Mouse (Mus musculus) kidney, embryonic 15.5 days (tissue): ENCODE data around the gene Nphp4. TPM values are rescaled to one million over a fixed set of nuclear protein-coding genes. Genes with fewer than 3 reads are reported as not detected.

Source experiments
- ATAC-seq: fragments of 200-750 bp; cut with Nextera tagmentation; replicated peaks from 2 replicates; pipeline ENCODE4 v1.8.0; 2017; ENCODE audit warnings: moderate TSS enrichment; ENCODE audit not compliant: low FRiP score
- H3K27ac ChIP-seq: fragments of 300-500 bp; sonication (generic); 2 replicates; pipeline ENCODE4 v1.5.1; 2015; ENCODE audit warnings: mild to moderate bottlenecking, inconsistent platforms
- H3K27me3 ChIP-seq: fragments of 300-500 bp; sonication (generic); 2 replicates; pipeline ENCODE4 v1.6.1; 2015; ENCODE audit warnings: inconsistent platforms
- H3K36me3 ChIP-seq: fragments of 300-500 bp; sonication (generic); 2 replicates; pipeline ENCODE4 v1.6.1; 2015; ENCODE audit warnings: inconsistent platforms
- H3K4me1 ChIP-seq: fragments of 300-500 bp; sonication (generic); 2 replicates; pipeline ENCODE4 v1.6.1; 2015; ENCODE audit warnings: inconsistent platforms
- H3K4me2 ChIP-seq: fragments of 300-500 bp; sonication (generic); 2 replicates; pipeline ENCODE4 v1.6.1; 2015; ENCODE audit warnings: moderate library complexity, mild to moderate bottlenecking, inconsistent platforms
- H3K4me3 ChIP-seq: fragments of 300-500 bp; sonication (generic); replicated peaks from 2 replicates; pipeline ENCODE4 v1.5.1; 2015; ENCODE audit warnings: mild to moderate bottlenecking, inconsistent platforms
- H3K9ac ChIP-seq: fragments of 300-500 bp; sonication (generic); 2 replicates; pipeline ENCODE4 v1.6.1; 2015; ENCODE audit warnings: mild to moderate bottlenecking, inconsistent platforms
- H3K9me3 ChIP-seq: fragments of 300-500 bp; sonication (generic); replicated peaks from 2 replicates; pipeline ENCODE4 v1.6.1; 2016; ENCODE audit warnings: inconsistent platforms
- WGBS: fragments of 180-500 bp; shearing (Covaris S2); methylation state at CpG from one replicate; pipeline ENCODE4 v1.1.7; 2015; ENCODE audit warnings: mixed read lengths; 5-methylcytosine and 5-hydroxymethylcytosine counted together
- polyA plus RNA-seq: library from polyadenylated mRNA; unstranded; fragments of >200 nt; fragmentation: Nextera tagmentation; extraction: Ambion mirVana; gene quantifications from 2 replicates; pipeline ENCODE4 v1.2.1, GENCODE M21; 2015

The Nphp4 gene
- 4.1 and 4.9 TPM in 2 replicates for polyA plus RNA-seq

DNA sequence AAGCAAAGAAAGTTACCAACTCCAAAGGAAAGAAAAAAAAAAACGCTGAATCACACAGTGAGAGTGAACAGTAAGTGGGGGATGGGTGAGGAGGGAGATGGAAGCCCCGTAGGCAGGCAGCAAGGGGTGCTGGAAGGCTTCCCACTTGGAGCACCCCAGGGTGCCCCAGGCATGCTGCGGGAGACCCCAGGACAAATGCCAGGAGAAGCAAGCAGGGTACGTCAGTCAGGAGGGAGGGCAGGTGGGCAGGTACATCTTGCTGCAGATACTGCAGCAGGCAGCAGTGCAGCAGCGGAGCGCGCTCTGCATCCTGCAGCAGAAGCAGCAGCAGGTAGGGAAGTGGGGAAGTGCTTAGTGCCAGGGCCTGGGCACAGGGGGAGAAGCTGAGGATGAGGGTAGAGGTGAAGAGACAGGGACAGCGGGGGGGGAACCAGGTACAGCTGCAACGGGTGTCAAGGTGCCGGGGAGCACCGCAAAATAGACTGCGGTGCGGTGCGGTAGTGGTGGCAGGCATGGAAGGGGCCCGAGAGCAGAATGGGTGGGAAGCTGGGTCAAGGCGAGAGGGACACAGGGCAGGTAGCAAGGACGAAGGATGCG is at the start of gene Nphp4:
Gene Nphp4, plus strand, starts transcription at position 280 of the 597 bp plus-strand sequence.
- peaks cover 12% of the 10 kb centered on the region; the same call in 1 of the 2 replicates for H3K9me3 ChIP-seq
- ATAC-seq = no peak
- 2% methylated on average over 18 of the region's 18 CpGs for WGBS
- H3K4me1 ChIP-seq = peaks cover 22% of the 10 kb centered on the region
- H3K9ac ChIP-seq = peak within 1 kb of the TSS; percentile 73
- H3K36me3 ChIP-seq = no peaks in the 10 kb centered on the region
- peaks cover 19% of the 10 kb centered on the region for H3K27me3 ChIP-seq
- H3K4me2 ChIP-seq = peak within 1 kb of the TSS; percentile 93
- peak within 1 kb of the TSS; percentile 90 for H3K4me3 ChIP-seq
- peak within 1 kb of the TSS; percentile 85 for H3K27ac ChIP-seq

DNA sequence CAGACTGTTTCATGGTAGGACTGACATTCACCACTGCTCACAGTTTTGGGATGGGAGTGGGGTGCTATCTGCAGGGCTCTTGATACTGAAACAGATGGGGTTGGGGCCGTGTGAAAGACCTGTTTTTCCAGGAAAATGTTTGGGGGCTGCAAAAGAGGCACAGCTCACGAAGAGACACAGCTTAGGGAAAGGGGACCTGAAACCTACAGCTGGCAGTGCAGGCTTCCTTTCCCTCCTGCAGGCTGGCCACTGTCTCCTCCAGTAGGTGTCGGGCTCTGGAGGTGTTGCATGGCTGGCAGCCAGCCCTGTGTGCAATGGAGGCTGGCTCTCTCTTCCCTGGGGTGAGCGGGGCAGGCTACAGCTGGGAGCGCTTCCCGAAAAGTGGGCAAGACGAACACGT is 48.2 kb upstream of the Nphp4 start:
- Histone ChIP-seq H3K4me1 (peaks cover 4% of the 10 kb centered on the region; the same call in 1 of the 2 replicates), H3K4me2 (no peak overlapping the region), H3K27me3 (no peaks in the 10 kb centered on the region; the same call in 1 of the 2 replicates), H3K9me3 (0 out of 2 replicates have a peak, but pooled peaks cover 3% of the 10 kb centered on the region), H3K36me3 (no peaks in the 10 kb centered on the region), H3K9ac (no peak overlapping the region), H3K27ac (no peak overlapping the region), H3K4me3 (no peak overlapping the region)
- no peak for ATAC-seq
- WGBS = 62% methylated on average over 8 of the region's 8 CpGs

DNA sequence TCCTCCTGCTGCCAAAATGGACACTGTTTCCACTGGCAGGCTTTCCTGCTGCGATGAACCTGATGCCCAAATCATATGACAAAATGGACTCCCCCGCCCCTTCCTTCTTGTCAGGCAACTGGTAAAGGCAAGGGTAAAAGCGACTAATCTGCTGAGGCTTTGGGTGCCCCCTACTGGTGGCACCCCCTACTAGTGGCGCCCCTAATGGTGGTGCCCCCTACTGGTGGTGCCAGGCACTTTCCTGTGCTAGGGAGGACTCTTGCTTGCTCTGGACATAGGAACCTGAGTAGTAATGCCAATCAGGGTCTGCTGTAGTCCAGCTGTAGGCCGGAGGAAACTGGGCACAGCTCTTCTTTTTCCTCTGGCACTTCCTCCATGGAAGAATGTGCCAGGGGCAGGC is 44.2 kb upstream of the Nphp4 start:
- H3K9me3 ChIP-seq = no peaks in the 10 kb centered on the region
- ATAC-seq = no peak
- no peak overlapping the region for H3K4me2 ChIP-seq
- WGBS = 60% methylated on average over 5 of the region's 5 CpGs
- H3K36me3 ChIP-seq = no peaks in the 10 kb centered on the region
- peaks cover 4% of the 10 kb centered on the region for H3K27me3 ChIP-seq
- H3K27ac ChIP-seq = no peak overlapping the region
- no peak overlapping the region for H3K4me3 ChIP-seq
- no peak overlapping the region for H3K9ac ChIP-seq
- H3K4me1 ChIP-seq = peaks cover 12% of the 10 kb centered on the region

DNA sequence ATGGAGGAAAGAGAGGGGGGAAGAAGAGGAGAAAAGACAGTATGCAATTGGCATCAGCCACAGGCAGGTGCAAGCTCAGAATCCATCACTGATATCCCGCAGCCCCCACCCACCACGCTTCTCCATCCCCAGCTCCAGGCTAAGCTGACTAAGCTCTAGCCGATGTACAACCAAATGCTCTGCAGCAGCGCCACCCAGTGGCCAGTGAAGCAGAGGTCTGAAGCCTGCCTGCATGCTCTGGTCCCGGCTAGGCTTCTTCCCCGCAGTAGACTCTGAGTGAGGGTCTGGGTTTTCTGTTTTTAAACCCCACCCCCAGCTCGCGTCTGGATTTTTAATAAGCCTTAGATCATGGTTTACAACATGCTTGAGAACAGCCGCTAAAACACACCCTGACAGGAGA is 41.7 kb upstream of the Nphp4 start:
- peak overlapping the region; percentile 8; the same call in 1 of the 2 replicates for H3K4me3 ChIP-seq
- WGBS = 2% methylated on average over 9 of the region's 9 CpGs

DNA sequence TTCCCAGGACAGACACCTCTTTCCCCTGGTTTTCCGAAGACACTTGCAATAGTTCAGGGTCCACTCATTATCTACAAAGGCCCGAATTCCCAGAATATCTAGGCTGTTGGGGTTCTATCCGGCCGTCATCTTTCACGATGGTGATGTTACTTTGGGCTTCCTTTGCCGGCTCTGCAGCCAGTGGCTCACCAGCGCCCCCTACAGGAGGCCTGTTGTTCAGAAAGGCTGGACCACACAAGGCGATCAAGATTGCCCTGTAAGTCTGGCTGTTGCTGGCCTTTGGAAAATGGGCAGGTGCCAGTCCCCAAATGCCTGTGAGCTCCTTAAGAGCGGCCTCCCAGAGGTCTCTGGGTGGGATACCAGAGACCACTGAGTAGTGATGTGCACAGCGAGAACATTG is 41.3 kb upstream of the Nphp4 start:
- Histone ChIP-seq H3K4me2 (peak overlapping the region; percentile 51), H3K4me3 (peak overlapping the region; percentile 8; the same call in 1 of the 2 replicates)
- ATAC-seq = peak; percentile 50; the same call in 1 of the 2 replicates

More for the DNA sequence above, 41.7 kb upstream of the Nphp4 start:
- no peaks in the 10 kb centered on the region for H3K36me3 ChIP-seq
- H3K9me3 ChIP-seq = no peaks in the 10 kb centered on the region
- H3K9ac ChIP-seq = no peak overlapping the region
- H3K4me1 ChIP-seq = peaks cover 9% of the 10 kb centered on the region
- H3K27me3 ChIP-seq = peaks cover 4% of the 10 kb centered on the region
- H3K27ac ChIP-seq = no peak overlapping the region
- H3K4me2 ChIP-seq = peak overlapping the region; percentile 51
- ATAC-seq = peak; percentile 85

DNA sequence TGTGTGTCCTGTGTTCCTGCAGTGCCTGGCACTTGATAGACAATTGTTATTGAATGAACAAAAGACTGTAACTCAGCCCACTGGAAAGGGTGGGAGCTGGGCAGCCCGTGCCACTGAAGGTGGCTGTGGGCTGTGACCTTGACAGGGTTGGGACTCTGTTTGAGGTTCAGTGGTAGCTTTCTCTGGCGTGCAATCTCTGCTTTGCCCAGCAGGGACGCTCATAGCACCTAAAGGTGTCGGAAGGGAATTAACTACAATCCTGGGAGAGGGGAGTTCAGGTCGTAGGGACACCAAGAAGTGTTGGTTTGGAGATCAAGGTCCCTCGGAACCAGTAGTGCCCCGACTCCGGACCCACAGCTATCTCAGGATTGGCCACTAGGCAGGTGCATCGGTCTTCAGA is 35.6 kb upstream of the Nphp4 start:
- no peaks in the 10 kb centered on the region for H3K4me1 ChIP-seq
- H3K4me3 ChIP-seq = no peak overlapping the region
- 63% methylated on average over 9 of the region's 9 CpGs for WGBS
- no peak for ATAC-seq
- no peak overlapping the region for H3K9ac ChIP-seq
- no peak overlapping the region for H3K27ac ChIP-seq
- no peaks in the 10 kb centered on the region for H3K9me3 ChIP-seq
- no peaks in the 10 kb centered on the region for H3K36me3 ChIP-seq
- no peak overlapping the region for H3K4me2 ChIP-seq
- H3K27me3 ChIP-seq = no peaks in the 10 kb centered on the region

More for the DNA sequence above, 41.3 kb upstream of the Nphp4 start:
- WGBS = 11% methylated on average over 10 of the region's 10 CpGs
- Histone ChIP-seq H3K4me1 (peaks cover 9% of the 10 kb centered on the region), H3K27me3 (peaks cover 4% of the 10 kb centered on the region), H3K9ac (no peak overlapping the region), H3K36me3 (no peaks in the 10 kb centered on the region), H3K9me3 (no peaks in the 10 kb centered on the region), H3K27ac (no peak overlapping the region)

DNA sequence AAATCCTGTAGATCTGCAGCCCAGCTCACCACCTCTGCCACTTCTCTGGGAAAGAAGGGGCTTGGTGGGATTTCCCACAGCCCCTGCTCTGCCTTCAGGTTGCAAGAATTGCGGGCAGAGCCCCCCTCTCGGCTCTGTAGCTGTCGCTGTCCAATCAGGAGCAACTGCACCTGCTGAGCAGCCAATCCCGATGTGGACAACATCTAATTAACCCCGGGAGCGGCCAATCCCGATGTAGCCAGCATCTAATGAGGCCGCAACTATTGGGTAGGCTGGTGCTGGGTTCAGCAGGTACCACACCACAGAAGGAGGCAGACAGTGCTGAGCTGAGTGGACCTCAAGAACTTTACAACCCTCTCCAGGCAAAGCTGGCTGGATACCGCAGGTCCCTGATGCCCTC is 35.0 kb upstream of the Nphp4 start:
- no peak overlapping the region for H3K4me3 ChIP-seq
- no peak overlapping the region for H3K9ac ChIP-seq
- ATAC-seq = no peak; the same call in 1 of the 2 replicates
- no peaks in the 10 kb centered on the region for H3K4me1 ChIP-seq
- no peak overlapping the region for H3K4me2 ChIP-seq
- WGBS = 37% methylated on average over 9 of the region's 9 CpGs
- H3K27me3 ChIP-seq = no peaks in the 10 kb centered on the region
- no peaks in the 10 kb centered on the region for H3K9me3 ChIP-seq
- H3K36me3 ChIP-seq = no peaks in the 10 kb centered on the region
- no peak overlapping the region for H3K27ac ChIP-seq

DNA sequence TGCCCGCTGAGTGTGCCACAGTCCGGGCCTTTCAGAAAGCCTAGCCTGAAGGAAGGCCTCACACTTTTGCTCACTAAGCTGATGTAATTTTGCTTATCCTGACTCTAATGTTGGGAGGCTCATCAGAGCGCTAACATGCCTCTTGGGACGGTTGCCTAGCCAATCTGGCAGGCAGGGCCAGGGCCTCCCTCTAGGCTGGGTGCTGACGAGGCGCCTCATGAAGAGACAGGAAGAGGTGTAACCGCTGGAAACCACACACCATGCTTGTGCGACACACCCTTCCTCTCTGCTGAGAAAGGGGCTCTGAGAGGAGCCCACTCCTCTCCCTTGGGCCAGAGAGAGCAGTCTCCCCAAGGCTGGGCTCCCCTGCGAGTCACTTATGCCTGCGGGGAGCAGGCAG is 30.3 kb upstream of the Nphp4 start:
- Histone ChIP-seq H3K27me3 (no peaks in the 10 kb centered on the region), H3K4me2 (no peak overlapping the region), H3K9me3 (no peaks in the 10 kb centered on the region), H3K4me3 (no peak overlapping the region), H3K36me3 (no peaks in the 10 kb centered on the region), H3K9ac (no peak overlapping the region), H3K27ac (no peak overlapping the region), H3K4me1 (no peaks in the 10 kb centered on the region)
- ATAC-seq = no peak
- 82% methylated on average over 10 of the region's 10 CpGs for WGBS

DNA sequence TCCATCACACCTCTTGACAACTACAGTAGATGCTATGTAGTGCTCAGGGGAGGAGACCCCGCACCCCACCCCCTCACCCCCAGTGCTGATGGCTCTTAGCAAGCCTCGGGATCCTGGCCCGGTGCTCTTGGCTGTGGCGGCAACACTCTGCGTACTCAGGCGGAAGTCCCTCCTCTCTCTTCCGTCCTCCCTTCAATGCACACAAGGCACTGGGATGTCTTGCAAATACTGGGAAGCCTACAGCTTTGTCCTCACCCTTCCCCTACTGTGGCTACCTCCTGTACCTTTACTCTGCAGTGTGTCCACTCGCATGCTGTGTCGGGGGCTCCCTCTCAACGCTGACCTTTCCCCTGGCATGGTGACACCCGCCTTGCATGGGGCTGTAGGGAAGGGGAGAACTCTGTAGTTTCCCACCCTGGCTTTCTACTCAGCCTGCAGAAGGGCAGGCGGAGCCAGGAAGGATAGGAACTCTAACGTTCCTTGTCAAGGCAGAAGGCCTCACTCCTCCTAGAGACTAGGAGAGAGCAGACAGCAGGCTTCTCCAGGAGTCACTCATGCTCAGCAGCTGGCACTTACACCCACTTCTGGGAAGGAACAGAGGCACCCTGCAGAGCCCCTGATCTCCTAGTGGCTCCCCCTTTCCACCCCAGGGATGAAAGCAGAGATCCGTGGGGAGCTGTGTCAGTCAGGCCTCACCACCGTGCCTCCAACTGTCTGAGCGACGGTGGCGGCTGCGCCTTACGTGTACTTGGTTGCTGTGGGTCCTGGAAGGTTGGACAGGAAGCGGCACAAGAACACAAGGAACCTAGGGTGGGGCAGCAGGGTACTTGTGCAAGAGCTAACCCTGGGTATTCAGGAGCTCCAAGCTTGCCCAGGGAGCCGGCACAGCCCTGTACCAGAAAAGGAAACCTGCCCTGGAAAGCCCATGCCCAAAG is 28.5 kb upstream of the Nphp4 start:
- Histone ChIP-seq H3K27me3 (no peaks in the 10 kb centered on the region), H3K9ac (no peak overlapping the region), H3K9me3 (no peaks in the 10 kb centered on the region), H3K4me3 (no peak overlapping the region), H3K27ac (no peak overlapping the region), H3K4me1 (no peaks in the 10 kb centered on the region), H3K4me2 (no peak overlapping the region), H3K36me3 (no peaks in the 10 kb centered on the region)
- ATAC-seq = no peak
- WGBS = 78% methylated on average over 22 of the region's 22 CpGs

DNA sequence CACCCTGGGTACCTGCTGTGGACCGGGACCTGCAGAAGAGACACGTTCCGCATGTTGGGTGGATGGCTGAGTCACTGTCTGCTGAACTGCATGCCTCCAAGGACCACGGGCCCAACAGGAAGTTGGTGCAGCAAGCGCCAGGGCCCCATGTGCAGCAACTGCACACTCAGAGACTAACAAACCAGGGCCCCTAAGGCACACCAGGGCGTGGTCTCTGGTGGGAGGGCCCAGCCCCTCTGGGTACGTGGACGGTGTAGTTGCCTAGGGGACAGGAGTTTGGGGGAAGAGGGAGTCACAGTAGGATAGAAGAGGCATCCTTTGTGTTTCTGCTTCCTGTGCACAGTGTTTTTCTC is 27.9 kb upstream of the Nphp4 start:
- WGBS = 62% methylated on average over 8 of the region's 8 CpGs
- no peak for ATAC-seq

DNA sequence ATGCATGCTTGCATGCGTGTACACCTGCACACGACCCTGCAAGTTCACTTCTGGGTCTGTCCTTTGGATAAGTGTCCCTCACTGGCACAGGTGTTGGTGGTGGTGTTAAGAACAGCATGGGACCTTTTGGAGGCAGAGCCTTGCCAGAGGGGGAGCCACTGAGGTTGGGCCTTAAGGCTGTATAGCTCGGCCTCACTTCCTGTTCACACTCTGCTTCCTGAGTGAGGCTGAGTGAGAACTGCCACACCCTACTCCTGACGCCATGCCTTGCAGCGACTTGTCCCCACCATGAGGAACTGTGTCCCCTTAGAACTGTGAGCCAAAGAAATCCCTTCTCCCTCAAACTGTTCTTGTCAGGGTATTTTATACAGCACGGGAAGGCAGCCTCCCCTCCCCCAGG is 25.1 kb upstream of the Nphp4 start:
- Histone ChIP-seq H3K27ac (no peak overlapping the region), H3K9me3 (no peaks in the 10 kb centered on the region), H3K27me3 (no peaks in the 10 kb centered on the region), H3K36me3 (no peaks in the 10 kb centered on the region), H3K4me3 (no peak overlapping the region), H3K4me2 (no peak overlapping the region), H3K4me1 (no peaks in the 10 kb centered on the region), H3K9ac (no peak overlapping the region)
- WGBS = 80% methylated on average over 6 of the region's 6 CpGs
- ATAC-seq = no peak

More for the DNA sequence above, 27.9 kb upstream of the Nphp4 start:
- no peaks in the 10 kb centered on the region for H3K9me3 ChIP-seq
- H3K27me3 ChIP-seq = no peaks in the 10 kb centered on the region
- no peaks in the 10 kb centered on the region for H3K4me1 ChIP-seq
- no peak overlapping the region for H3K27ac ChIP-seq
- H3K4me3 ChIP-seq = no peak overlapping the region
- H3K36me3 ChIP-seq = no peaks in the 10 kb centered on the region
- no peak overlapping the region for H3K9ac ChIP-seq
- H3K4me2 ChIP-seq = no peak overlapping the region

DNA sequence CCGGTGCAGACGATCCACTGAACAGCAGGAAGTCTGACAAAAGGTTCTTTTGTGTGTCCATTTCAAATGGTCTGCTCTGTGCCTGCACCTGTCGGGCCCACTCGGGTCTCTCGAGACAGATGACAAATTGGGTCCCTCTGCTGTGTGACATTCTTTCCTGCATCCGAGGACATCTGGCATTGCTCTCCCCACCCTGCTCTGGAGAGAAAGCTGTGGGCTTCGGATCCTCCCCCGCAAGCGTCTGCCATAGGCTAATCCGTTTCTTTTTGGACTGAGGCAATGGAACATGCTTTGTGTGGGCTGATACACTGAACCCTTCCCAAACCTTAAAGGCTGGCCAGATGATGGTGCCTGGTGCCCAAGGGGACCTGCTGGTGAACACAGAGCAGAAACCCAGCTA is 23.4 kb upstream of the Nphp4 start:
- no peaks in the 10 kb centered on the region for H3K36me3 ChIP-seq
- no peaks in the 10 kb centered on the region for H3K9me3 ChIP-seq
- H3K27ac ChIP-seq = no peak overlapping the region
- no peaks in the 10 kb centered on the region for H3K4me1 ChIP-seq
- no peak overlapping the region for H3K9ac ChIP-seq
- ATAC-seq = no peak
- no peak overlapping the region for H3K4me3 ChIP-seq
- 43% methylated on average over 10 of the region's 10 CpGs for WGBS
- H3K4me2 ChIP-seq = no peak overlapping the region
- no peaks in the 10 kb centered on the region for H3K27me3 ChIP-seq
